Mouse (Mus musculus) heart, adult 2 months (tissue): ENCODE measurements around the gene Ankib1.

Experiments
- CTCF ChIP-seq: fragments of 200-600 bp; IDR thresholded peaks from 2 replicates; pipeline ENCODE4 v1.8.1; 2022; ENCODE audit warnings: antibody characterized with exemption, mild to moderate bottlenecking, moderate library complexity
- EP300 ChIP-seq: fragments of 200-500 bp; IDR thresholded peaks from 2 replicates; pipeline ENCODE4 v1.6.1; 2011; ENCODE audit warnings: low read depth, low read length, control low read depth; ENCODE audit not compliant: insufficient read depth
- POLR2A ChIP-seq: fragments of 200-500 bp; IDR thresholded peaks from 2 replicates; pipeline ENCODE4 v1.6.1; 2011; ENCODE audit warnings: mild to moderate bottlenecking, low read depth, low read length, control low read depth; ENCODE audit not compliant: insufficient read depth

DNA sequence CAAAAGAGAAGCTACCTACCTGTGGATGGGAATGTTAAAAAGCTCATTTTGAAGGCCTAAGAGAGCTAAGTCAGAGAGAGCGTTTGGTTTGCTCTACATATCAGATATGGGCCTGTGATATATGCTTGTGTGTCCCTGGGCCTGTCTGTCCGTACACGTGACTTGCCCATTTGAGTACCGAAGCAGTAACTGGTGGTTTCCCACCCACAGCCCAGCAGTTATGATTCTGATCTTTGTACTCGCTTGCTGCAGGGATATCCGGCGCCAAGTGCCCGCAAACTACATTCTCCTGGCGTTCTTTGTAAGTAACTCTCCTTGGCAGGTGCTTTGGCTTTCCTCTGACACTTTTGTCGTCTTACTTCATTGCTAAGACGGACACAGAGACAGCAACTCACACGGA lies 136.1 kb downstream of the Ankib1 start:
- TF ChIP-seq CTCF (no peak), POLR2A (no peak), EP300 (no peak)
